Mouse (Mus musculus) heart, postnatal 0 days (tissue): ENCODE measurements around the gene Prelp. TPM values are rescaled to one million over a fixed set of nuclear protein-coding genes. Genes with fewer than 3 reads are reported as not detected.

Experiments used
- ATAC-seq: fragments of 200-750 bp; cut with Nextera tagmentation; 2 replicates; pipeline ENCODE4 v1.8.0; 2017; ENCODE audit warnings: low read depth, moderate number of reproducible peaks, moderate library complexity; ENCODE audit not compliant: insufficient read depth
- DNase-seq: peaks from one replicate; pipeline ENCODE4 v3.0.0-alpha.2; 2016; ENCODE audit warnings: low spot score
- H3K27ac ChIP-seq: fragments of 300-500 bp; sonication (generic); 2 replicates; pipeline ENCODE4 v1.5.1; 2014; ENCODE audit warnings: low read depth, mild to moderate bottlenecking
- H3K27me3 ChIP-seq: fragments of 300-500 bp; sonication (generic); 2 replicates; pipeline ENCODE4 v1.6.1; 2014; ENCODE audit warnings: low read length, mixed read lengths; ENCODE audit not compliant: control insufficient read depth, insufficient read depth
- H3K36me3 ChIP-seq: fragments of 300-500 bp; sonication (generic); replicated peaks from 2 replicates; pipeline ENCODE4 v1.6.1; 2014; ENCODE audit warnings: low read length, mixed read lengths; ENCODE audit not compliant: control insufficient read depth, insufficient read depth
- H3K4me1 ChIP-seq: fragments of 300-500 bp; sonication (generic); 2 replicates; pipeline ENCODE4 v1.6.1; 2014; ENCODE audit warnings: antibody characterized with exemption; ENCODE audit not compliant: control insufficient read depth, insufficient read depth
- H3K4me2 ChIP-seq: fragments of 300-500 bp; sonication (generic); 2 replicates; pipeline ENCODE4 v1.6.1; 2014; ENCODE audit warnings: low read depth, mild to moderate bottlenecking, low read length, moderate library complexity
- H3K4me3 ChIP-seq: fragments of 300-500 bp; sonication (generic); 2 replicates; pipeline ENCODE4 v1.5.1; 2014; ENCODE audit warnings: low read depth, low read length
- H3K9ac ChIP-seq: fragments of 300-500 bp; sonication (generic); replicated peaks from 2 replicates; pipeline ENCODE4 v1.6.1; 2014; ENCODE audit warnings: low read depth, low read length, mixed read lengths
- H3K9me3 ChIP-seq: fragments of 300-500 bp; sonication (generic); replicated peaks from 2 replicates; pipeline ENCODE4 v1.6.1; 2016; ENCODE audit warnings: low read length; ENCODE audit not compliant: control insufficient read depth
- CTCF ChIP-seq: IDR thresholded peaks from 2 replicates; pipeline ENCODE4 v1.5.1; 2016; ENCODE audit warnings: antibody characterized with exemption, control low read depth, low read depth
- EP300 ChIP-seq: IDR thresholded peaks from 2 replicates; pipeline ENCODE4 v1.6.1; 2016; ENCODE audit warnings: antibody characterized with exemption, low read depth
- WGBS: fragments of 180-500 bp; shearing (Covaris S2); extraction: QIAGEN DNeasy Blood & Tissue Kit; methylation state at CpG from one replicate; pipeline ENCODE4 v1.1.7; 2014; 5-methylcytosine and 5-hydroxymethylcytosine counted together
- polyA plus RNA-seq: library from polyadenylated mRNA; unstranded; fragments of >200 nt; fragmentation: Nextera tagmentation; extraction: Ambion mirVana; gene quantifications from 2 replicates; pipeline ENCODE4 v1.2.1, GENCODE M21; 2015
- total RNA-seq: library from RNA; depleted of rRNA; stranded (reverse); fragments of >200 nt; gene quantifications from 2 replicates; pipeline ENCODE4 v1.2.3, GENCODE M21; 2014; ENCODE audit warnings: low replicate concordance

Gene Prelp
- total and polyA plus RNA-seq, 2 experiments from 2014 or later = 5.4 to 6.5 TPM

- H3K27ac ChIP-seq = no peak overlapping the region
- H3K4me3 ChIP-seq = no peak overlapping the region
- no peak for ATAC-seq
- DNase-seq = no peak
- 59% methylated on average over 9 of the region's 9 CpGs for WGBS
- no peak overlapping the region for H3K9ac ChIP-seq
- no peak for TF ChIP-seq CTCF
- TF ChIP-seq EP300 = no peak
- H3K27me3 ChIP-seq = no peaks in the 10 kb centered on the region
- peaks cover 11% of the 10 kb centered on the region for H3K4me1 ChIP-seq
- no peaks in the 10 kb centered on the region for H3K9me3 ChIP-seq
- H3K36me3 ChIP-seq = no peaks in the 10 kb centered on the region
- H3K4me2 ChIP-seq = no peak overlapping the region
These were observed 32.1 kb upstream of the Prelp start for GRCm38 (mm10) chr1:133953261-133953742.

GRCm38 (mm10) chr1:133951598-133951997 lies 30.4 kb upstream of the Prelp start:
- Histone ChIP-seq H3K9me3 (no peaks in the 10 kb centered on the region), H3K36me3 (no peaks in the 10 kb centered on the region), H3K4me3 (no peak overlapping the region), H3K4me1 (peaks cover 11% of the 10 kb centered on the region), H3K27me3 (no peaks in the 10 kb centered on the region), H3K4me2 (no peak overlapping the region), H3K27ac (no peak overlapping the region), H3K9ac (no peak overlapping the region)
- ATAC-seq (no peak), DNase-seq (no peak)
- 53% methylated on average over 6 of the region's 6 CpGs for WGBS
- TF ChIP-seq EP300 = no peak
- TF ChIP-seq CTCF = no peak

GRCm38 (mm10) chr1:133950061-133950782 lies 29.0 kb upstream of the Prelp start:
- H3K9ac ChIP-seq = no peak overlapping the region
- WGBS = 46% methylated on average over 7 of the region's 7 CpGs
- H3K9me3 ChIP-seq = no peaks in the 10 kb centered on the region
- H3K4me1 ChIP-seq = peaks cover 11% of the 10 kb centered on the region
- no peaks in the 10 kb centered on the region for H3K36me3 ChIP-seq
- H3K4me2 ChIP-seq = no peak overlapping the region
- ATAC-seq = no peak
- no peak overlapping the region for H3K27ac ChIP-seq
- no peak overlapping the region for H3K4me3 ChIP-seq
- TF ChIP-seq CTCF (no peak), EP300 (no peak)
- H3K27me3 ChIP-seq = no peaks in the 10 kb centered on the region
- DNase-seq = no peak

- Histone ChIP-seq H3K9me3 (no peaks in the 10 kb centered on the region), H3K4me1 (no peaks in the 10 kb centered on the region), H3K27ac (no peak overlapping the region), H3K4me2 (no peak overlapping the region), H3K4me3 (no peak overlapping the region), H3K27me3 (no peaks in the 10 kb centered on the region), H3K36me3 (no peaks in the 10 kb centered on the region), H3K9ac (no peak overlapping the region)
- WGBS = 92% methylated on average over 3 of the region's 3 CpGs
- DNase-seq (no peak), ATAC-seq (no peak)
- TF ChIP-seq EP300 (no peak), CTCF (no peak)
These were observed 23.9 kb upstream of the Prelp start for GRCm38 (mm10) chr1:133945106-133945505.

GRCm38 (mm10) chr1:133941904-133942303 lies 20.7 kb upstream of the Prelp start:
- Histone ChIP-seq H3K36me3 (no peaks in the 10 kb centered on the region), H3K4me1 (no peaks in the 10 kb centered on the region), H3K4me2 (no peak overlapping the region), H3K27me3 (no peaks in the 10 kb centered on the region), H3K9ac (no peak overlapping the region), H3K9me3 (no peaks in the 10 kb centered on the region), H3K27ac (no peak overlapping the region), H3K4me3 (no peak overlapping the region)
- 76% methylated on average over 3 of the region's 3 CpGs for WGBS
- DNase-seq (no peak), ATAC-seq (no peak)
- TF ChIP-seq CTCF = no peak
- TF ChIP-seq EP300 = no peak
